Mouse (Mus musculus): ENCODE results near the gene Txndc8.

The Txndc8 gene

DNA sequence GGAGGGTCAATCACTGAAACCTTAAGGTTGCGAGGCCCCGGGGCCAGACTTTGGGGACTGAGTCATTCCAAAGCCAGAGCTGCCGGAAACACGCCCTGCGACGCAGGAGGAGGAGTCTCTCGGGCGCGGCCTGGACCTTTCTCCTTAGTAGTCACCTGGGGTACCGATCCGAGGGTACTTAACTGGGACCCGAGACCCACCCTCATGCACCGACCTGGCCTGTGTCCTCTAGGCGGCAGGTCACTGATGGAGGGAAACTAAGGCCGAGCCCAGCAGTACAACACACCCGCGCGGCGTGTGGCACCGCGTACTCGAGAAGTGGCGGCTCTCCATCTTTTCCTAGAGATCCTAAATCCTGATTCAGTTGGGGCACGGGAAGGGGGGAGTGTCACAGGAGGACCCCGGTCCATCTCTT lies 53.4 kb downstream of the Txndc8 start:
- under 1% methylated on average over 25 of the region's 25 CpGs for WGBS

DNA sequence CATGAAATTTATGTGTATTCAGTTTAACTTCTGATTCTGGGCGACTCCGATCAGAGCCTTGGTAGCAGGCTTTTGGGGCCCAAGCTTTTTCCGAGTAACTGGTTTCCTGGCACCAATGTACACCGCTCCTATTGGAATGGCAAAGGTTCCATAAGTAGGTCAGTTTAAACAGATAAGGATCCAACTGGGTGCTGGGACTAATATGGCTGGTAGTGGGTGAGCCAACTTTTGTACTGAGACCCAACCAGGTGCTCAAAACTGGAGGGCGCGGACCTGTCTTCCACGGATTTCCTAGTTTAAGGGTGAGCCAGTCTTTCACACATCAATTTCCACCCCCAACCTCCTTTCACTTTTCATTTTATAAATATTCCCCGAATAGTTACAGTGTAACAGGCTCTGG lies 53.9 kb downstream of the Txndc8 start:
- 67% methylated on average over 8 of the region's 8 CpGs for WGBS

DNA sequence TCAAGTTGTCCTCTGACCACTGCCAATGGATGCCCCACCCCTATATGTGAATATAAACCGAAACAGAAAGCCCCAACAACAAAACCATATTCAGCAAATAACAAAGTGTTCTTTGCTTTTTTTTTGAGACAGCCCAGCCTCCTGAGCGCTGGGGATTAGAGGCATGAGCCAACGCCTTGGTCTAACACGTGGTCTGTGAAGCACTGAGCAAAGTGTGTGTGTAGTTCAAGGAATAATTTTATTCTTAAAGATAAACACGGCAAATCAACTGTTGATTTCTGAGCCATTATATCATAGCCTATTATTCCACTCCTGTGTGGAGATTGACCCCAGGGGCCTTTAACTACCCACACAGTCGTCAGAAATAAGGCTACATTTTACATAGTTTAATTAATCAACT lies 54.3 kb downstream of the Txndc8 start:
- 50% methylated on average over 6 of the region's 6 CpGs for WGBS

DNA sequence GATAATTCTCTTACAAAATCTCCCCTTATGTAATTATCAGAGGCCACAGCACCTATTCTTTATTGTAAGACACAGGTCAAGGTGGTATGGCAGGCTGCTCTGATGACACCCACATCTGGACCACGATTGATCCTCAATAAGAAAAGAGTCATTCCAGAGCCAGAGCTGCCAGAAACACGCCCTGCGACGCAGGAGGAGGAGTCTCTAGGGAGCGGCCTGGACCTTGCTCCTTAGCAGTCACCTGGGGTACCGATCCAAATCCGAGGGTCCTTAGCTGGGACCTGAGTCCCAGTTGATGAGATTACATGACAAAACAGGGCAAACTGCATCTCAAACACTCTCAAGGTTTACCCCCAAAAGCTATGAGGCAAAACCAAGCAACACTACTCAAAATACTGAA lies 55.1 kb downstream of the Txndc8 start:
- WGBS = 94% methylated on average over 7 of the region's 7 CpGs

DNA sequence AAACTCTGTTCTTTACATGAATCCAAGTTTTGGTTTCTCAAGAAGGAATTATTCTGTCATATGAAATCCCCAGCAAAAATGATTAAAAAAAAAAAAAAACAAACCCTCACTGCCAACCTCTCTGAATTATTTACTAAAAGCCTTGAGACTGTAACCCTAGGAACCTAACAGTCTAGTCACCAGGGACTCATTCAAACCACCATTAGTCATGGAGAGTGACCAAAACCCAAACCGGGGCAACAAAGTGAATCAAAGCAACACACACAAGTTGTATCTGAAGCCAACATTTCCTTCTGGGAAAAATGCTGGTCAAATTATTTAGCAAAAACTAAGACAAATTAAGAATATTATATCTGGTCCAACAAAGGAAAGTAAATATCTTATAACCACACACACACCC lies 56.0 kb downstream of the Txndc8 start:
- 85% methylated on average over 1 of the region's 1 CpGs for WGBS

DNA sequence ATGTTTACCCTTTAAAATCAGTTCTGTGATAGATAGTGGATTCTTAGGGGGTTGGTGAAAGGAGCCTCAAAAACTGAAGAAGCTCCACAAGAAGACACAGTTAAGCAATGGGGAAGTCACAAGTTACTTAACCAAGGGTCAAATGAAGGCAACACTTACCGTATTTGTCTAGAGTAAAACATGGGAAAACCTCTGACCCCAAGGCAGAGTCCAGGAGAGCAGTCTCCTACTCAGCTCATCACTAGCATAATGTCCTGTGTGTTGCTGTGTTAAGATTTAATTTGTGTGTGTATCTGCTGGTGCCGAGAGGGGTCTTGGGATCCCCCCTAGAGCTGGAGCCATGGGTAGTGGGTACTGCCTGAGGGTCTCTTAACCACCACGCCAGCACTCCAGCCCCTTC lies 56.5 kb downstream of the Txndc8 start:
- WGBS = 88% methylated on average over 3 of the region's 3 CpGs

DNA sequence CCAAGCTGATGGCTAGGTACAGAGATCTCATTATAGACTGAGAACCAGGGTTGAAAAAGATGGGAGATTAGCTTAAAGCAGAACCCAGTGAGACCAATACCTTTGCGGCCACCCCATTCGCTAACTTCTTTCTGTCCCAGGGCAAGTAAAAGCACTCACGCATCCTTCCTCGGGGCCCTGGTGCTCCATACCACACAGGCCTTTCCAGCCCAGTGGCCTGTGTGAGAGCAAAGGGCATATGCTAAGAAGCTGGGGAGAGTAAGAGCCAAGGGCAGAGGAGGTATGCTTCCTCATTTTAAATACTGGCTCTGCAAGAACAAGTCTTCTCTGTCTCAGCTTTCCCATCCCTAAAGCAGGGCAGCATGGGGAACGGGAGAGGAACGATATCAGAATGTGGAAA lies 59.1 kb downstream of the Txndc8 start:
- WGBS = 92% methylated on average over 6 of the region's 6 CpGs

DNA sequence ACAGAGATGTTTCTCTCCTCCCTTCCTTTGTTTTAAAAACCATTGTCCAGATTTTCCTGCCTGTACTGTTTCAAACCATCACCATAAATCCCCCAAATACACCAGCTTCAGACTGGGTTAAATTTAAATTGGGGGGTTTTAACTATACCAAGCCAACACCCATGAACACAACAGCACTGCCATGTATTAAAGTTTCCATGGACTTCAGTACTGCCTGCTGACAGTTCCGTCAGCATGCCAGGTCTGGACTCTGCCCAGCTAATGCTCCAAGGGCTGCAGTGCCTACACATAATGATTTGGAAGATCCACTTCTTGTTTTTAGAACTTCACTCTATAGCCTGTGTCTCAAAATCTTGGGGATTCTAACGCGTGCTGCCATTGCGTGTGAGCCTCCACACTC lies 61.4 kb downstream of the Txndc8 start:
- WGBS = 91% methylated on average over 4 of the region's 4 CpGs

DNA sequence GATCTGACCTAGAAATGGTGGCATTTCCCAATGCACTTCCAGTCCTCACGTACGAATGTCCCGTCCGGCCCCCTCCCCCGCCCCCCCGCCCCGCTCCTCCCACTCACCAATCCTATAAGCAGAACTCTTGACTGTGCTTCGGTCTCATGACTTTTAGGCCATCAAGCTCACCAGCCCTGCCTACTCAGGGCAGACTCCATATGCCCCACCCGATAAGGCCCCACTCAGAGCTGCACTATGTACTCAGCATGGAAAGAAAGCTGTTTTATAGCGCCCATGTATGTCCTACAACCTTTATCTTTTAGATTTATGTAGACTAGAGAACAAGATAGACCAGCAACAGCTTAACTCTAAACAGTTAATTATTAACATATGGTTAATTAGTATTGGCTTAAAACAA lies 61.9 kb downstream of the Txndc8 start:
- 75% methylated on average over 10 of the region's 10 CpGs for WGBS

DNA sequence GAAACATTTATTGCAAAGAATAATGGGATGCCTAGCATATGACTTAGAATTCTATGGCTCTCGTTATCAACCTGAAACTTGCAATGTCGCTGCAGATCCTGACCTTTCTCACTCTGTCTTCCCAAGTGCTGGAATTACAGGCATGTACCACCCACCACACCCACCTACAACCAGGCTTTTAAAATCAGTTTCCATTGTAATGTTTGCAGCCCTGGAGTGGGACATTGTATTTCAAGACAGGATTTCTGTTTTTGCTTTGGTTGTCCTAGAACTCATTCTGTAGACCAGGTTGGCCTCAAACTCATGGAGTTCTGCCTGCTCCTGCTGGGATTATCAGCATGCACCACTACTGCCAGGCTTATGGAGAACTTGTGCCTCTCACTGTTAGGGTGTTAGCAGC lies 66.0 kb downstream of the Txndc8 start:
- 91% methylated on average over 2 of the region's 2 CpGs for WGBS

DNA sequence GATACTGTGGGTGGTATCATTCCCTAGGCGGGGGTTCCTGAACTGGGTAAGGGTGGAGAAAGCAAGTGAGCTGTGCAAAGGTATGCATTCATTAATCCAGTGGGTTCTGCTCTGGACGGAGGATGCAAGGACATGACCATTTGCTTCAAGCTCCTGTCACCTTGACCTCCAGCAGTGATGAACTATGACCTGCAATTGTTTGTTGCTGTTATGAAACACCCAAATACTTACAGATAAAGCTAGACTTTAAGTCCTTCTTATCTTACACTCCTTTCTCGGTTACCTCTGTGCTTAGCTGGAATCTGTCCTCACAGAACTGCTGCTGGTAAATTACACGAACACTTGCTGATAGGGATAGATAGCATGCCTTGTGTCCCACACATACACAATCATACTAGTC lies 68.3 kb downstream of the Txndc8 start:
- WGBS = 95% methylated on average over 4 of the region's 4 CpGs

DNA sequence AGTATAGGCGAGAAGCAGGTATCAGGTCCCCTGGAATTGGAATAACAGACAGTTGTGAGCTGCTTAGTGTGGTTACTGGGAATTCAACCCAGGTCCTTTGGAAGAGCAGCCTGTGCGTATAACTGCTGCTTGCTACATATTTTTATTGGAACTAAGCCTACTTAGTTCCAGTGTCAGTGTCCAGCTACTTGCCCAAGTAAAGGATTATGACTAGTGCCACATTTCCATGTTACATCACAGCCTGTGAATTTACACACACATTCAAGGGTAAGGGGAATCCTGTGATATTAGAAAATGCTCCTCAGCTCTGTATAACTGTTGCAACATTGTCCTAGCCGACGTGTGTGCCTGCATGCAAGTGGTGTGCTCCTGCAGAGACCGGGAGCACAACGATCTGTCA lies 71.6 kb downstream of the Txndc8 start:
- 85% methylated on average over 6 of the region's 6 CpGs for WGBS

DNA sequence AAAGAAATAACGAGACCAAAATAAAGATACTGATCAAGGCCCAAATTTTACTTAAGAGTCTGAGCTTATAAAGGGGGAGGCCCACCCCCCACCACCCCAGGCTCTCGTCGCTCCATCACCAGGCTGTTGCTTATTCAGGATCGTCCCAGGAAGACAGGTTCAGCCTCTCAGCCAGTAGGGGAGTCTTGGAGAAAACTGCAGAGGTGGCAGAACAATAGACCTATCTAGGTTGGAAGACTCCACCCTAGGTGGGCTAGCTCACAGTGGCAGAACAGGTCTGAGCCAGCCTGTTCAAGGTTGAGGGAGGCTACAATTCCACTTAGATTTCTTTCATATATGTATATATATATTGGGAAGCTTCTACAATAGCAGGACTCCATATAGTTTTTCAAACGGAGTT lies 74.7 kb downstream of the Txndc8 start:
- 77% methylated on average over 5 of the region's 5 CpGs for WGBS

Data from cerebral cortex, adult 2 months (tissue).